Mouse (Mus musculus): ENCODE data around the gene 5730455P16Rik. TPM values are rescaled to one million over a fixed set of nuclear protein-coding genes. Genes with fewer than 3 reads are reported as not detected.
"Not testable (repeated sequence)": the region's sequence is repeated elsewhere in the genome, so short reads cannot be mapped to it uniquely, and the experiment has no call there.

Gene 5730455P16Rik
- polyA plus RNA-seq (2012; rRNA removed), result 27.6 and 30.0 TPM in 2 replicates

- peak within 1 kb of the TSS; percentile 74 for H3K27ac ChIP-seq (ENCODE audit: insufficient read depth, low read length)
- peaks cover 4% of the 10 kb centered on the region; the same call in 1 of the 2 replicates for H3K4me1 ChIP-seq (ENCODE audit: control insufficient read depth, insufficient read depth, low read length)
- H3K4me3 ChIP-seq (ENCODE audit: insufficient read depth, low read length), result peak within 1 kb of the TSS; percentile 91
- TF ChIP-seq POLR2A (IDR thresholded peaks at IDR 0.05; ENCODE audit: extremely low read depth, insufficient read depth, low read length) (peak; percentile 82), CTCF (IDR thresholded peaks at IDR 0.05; ENCODE audit: extremely low read depth, insufficient read depth, low read length) (no peak)
Measured at GRCm38 (mm10) chr11:80377712-80378451, at the start of gene 5730455P16Rik. Gene 5730455P16Rik, minus strand, starts transcription at chr11:80378034.

- not testable (repeated sequence) for H3K4me1 ChIP-seq (ENCODE audit: control insufficient read depth, insufficient read depth, low read length); H3K27ac ChIP-seq (ENCODE audit: insufficient read depth, low read length); H3K4me3 ChIP-seq (ENCODE audit: insufficient read depth, low read length)
Measured at GRCm38 (mm10) chr11:80426029-80426813, 48.4 kb upstream of the 5730455P16Rik start.

- Histone ChIP-seq H3K27ac (ENCODE audit: insufficient read depth, low read length) (no peak overlapping the region), H3K4me3 (ENCODE audit: insufficient read depth, low read length) (no peak overlapping the region), H3K4me1 (ENCODE audit: control insufficient read depth, insufficient read depth, low read length) (peaks cover 2% of the 10 kb centered on the region; the same call in 1 of the 2 replicates)
- no peak for TF ChIP-seq CTCF (IDR thresholded peaks at IDR 0.05; ENCODE audit: extremely low read depth, insufficient read depth, low read length)
- TF ChIP-seq POLR2A (IDR thresholded peaks at IDR 0.05; ENCODE audit: extremely low read depth, insufficient read depth, low read length), result no peak
Measured at GRCm38 (mm10) chr11:80425247-80425778, 47.5 kb upstream of the 5730455P16Rik start.

DNA sequence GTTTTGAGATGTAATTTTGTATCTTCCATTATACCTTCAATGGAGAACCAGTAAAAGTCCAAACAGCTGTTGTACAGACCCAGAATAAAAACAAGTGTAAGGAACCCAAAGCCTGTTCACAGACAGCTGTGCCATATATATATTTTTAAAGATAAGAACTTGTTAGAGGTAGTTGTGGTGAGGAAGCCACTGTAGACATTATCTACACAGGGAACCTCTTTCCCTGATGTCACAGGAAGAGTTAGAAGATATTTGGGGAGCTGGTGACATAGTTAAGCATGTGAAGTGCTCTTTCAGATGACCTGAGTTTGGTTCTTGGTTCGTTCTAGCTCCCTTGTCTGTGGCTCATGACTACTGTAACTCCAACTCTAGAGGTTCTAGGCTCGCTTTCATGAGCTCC is 46.9 kb upstream of the 5730455P16Rik start:
- H3K27ac ChIP-seq (ENCODE audit: insufficient read depth, low read length), result no peak overlapping the region
- TF ChIP-seq POLR2A (IDR thresholded peaks at IDR 0.05; ENCODE audit: extremely low read depth, insufficient read depth, low read length) (no peak), CTCF (IDR thresholded peaks at IDR 0.05; ENCODE audit: extremely low read depth, insufficient read depth, low read length) (no peak)
- H3K4me1 ChIP-seq (ENCODE audit: control insufficient read depth, insufficient read depth, low read length), result no peaks in the 10 kb centered on the region; the same call in 1 of the 2 replicates
- H3K4me3 ChIP-seq (ENCODE audit: insufficient read depth, low read length), result no peak overlapping the region

DNA sequence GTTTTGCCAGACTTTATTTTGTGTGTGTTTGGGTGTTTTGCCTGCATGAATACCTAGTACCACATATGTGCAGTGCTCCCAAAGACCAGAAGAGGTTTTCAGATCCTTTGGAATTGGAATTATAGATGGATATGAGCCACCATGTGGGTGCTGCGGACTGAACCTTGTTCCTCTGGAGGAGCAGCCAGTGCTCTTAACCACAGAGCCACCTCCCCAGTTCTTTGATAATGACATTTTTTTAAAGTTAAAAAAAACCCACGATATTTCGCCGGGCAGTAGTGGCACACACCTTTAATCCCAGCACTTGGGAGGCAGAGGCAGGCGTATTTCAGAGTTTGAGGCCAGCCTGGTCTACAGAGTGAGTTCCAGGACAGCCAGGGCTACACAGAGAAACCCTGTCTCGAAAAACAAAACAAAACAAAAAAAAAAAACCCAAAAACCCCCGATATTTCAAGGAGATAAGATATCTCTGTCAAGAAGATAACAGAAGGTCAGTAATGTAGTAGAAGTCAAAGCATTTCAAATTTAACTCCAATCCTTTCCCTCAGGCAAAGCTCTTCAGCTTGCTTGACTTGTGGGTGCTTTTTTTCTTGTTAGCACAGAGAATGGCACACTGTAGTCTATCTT is 43.7 kb upstream of the 5730455P16Rik start:
- no peak overlapping the region for H3K4me3 ChIP-seq (ENCODE audit: insufficient read depth, low read length)
- H3K27ac ChIP-seq (ENCODE audit: insufficient read depth, low read length), result no peak overlapping the region
- no peaks in the 10 kb centered on the region for H3K4me1 ChIP-seq (ENCODE audit: control insufficient read depth, insufficient read depth, low read length)
- no peak for TF ChIP-seq POLR2A (IDR thresholded peaks at IDR 0.05; ENCODE audit: extremely low read depth, insufficient read depth, low read length)
- TF ChIP-seq CTCF (IDR thresholded peaks at IDR 0.05; ENCODE audit: extremely low read depth, insufficient read depth, low read length), result no peak

DNA sequence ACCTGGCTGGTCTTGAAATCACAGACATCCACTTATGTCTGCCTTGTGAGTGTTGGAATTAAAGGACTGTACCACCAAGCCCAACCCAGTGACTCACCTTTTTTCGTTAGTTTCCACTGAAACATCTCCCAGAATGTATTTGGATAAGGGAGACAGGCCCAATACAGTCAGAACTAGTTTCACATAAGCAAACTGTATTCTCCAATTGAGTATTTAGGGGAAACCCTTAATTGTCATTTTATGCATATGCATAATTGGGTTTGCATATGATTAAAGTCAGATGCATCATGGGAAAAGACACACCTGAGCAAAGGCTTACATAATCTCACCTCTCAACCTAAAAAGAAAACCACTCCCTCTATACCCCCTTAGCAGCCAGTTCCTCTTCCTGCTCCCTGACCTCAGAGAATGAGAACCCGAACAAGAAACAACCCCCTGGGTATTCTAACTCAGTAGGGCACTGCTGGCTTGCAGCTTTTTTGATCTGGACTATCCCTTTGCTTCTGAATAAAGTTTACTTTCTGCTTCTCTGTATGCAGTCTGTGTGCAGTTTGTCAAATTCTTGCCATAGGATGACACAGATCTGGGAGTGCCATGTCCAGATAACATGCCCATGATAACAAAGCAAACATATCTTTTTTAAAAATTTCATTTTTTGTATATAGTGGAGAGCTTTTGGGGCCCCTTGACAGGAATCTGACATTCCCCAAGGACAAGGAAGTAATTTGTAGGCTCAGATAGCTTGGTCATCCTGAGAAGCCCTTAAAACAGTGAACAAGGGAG is 42.6 kb upstream of the 5730455P16Rik start:
- H3K4me3 ChIP-seq (ENCODE audit: insufficient read depth, low read length), result no peak overlapping the region
- H3K4me1 ChIP-seq (ENCODE audit: control insufficient read depth, insufficient read depth, low read length), result no peaks in the 10 kb centered on the region
- TF ChIP-seq CTCF (IDR thresholded peaks at IDR 0.05; ENCODE audit: extremely low read depth, insufficient read depth, low read length), result no peak
- TF ChIP-seq POLR2A (IDR thresholded peaks at IDR 0.05; ENCODE audit: extremely low read depth, insufficient read depth, low read length), result no peak
- H3K27ac ChIP-seq (ENCODE audit: insufficient read depth, low read length), result no peak overlapping the region

DNA sequence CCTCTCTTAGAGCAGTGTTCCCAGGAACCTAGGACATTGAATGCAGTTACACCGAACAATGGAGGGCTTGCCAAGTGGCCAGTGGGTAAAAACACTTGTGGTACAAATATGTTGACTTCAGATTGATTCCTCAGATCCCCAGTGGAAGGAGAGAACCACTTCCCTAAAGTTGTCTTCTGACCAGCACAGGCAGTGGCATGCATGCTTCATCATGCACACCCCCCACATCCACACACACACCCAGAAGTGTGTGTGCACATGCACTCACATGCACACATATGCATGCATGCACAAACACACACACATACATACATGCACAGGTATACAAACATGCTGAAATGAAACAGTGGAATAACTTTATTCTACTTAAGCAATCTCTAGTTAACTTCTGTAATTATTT is 41.9 kb upstream of the 5730455P16Rik start:
- TF ChIP-seq POLR2A (IDR thresholded peaks at IDR 0.05; ENCODE audit: extremely low read depth, insufficient read depth, low read length) (no peak), CTCF (IDR thresholded peaks at IDR 0.05; ENCODE audit: extremely low read depth, insufficient read depth, low read length) (no peak)

GRCm38 (mm10) chr11:80417085-80417484 is 39.3 kb upstream of the 5730455P16Rik start:
- Histone ChIP-seq H3K4me3 (ENCODE audit: insufficient read depth, low read length) (no peak overlapping the region), H3K4me1 (ENCODE audit: control insufficient read depth, insufficient read depth, low read length) (no peaks in the 10 kb centered on the region; the same call in 1 of the 2 replicates), H3K27ac (ENCODE audit: insufficient read depth, low read length) (no peak overlapping the region)
- no peak for TF ChIP-seq POLR2A (IDR thresholded peaks at IDR 0.05; ENCODE audit: extremely low read depth, insufficient read depth, low read length)
- no peak for TF ChIP-seq CTCF (IDR thresholded peaks at IDR 0.05; ENCODE audit: extremely low read depth, insufficient read depth, low read length)

More for the DNA sequence above, 41.9 kb upstream of the 5730455P16Rik start:
- Histone ChIP-seq H3K4me1 (ENCODE audit: control insufficient read depth, insufficient read depth, low read length) (no peaks in the 10 kb centered on the region), H3K27ac (ENCODE audit: insufficient read depth, low read length) (no peak overlapping the region), H3K4me3 (ENCODE audit: insufficient read depth, low read length) (no peak overlapping the region)

GRCm38 (mm10) chr11:80410377-80410776 is 32.5 kb upstream of the 5730455P16Rik start:
- no peak for TF ChIP-seq POLR2A (IDR thresholded peaks at IDR 0.05; ENCODE audit: extremely low read depth, insufficient read depth, low read length)
- no peak for TF ChIP-seq CTCF (IDR thresholded peaks at IDR 0.05; ENCODE audit: extremely low read depth, insufficient read depth, low read length)

DNA sequence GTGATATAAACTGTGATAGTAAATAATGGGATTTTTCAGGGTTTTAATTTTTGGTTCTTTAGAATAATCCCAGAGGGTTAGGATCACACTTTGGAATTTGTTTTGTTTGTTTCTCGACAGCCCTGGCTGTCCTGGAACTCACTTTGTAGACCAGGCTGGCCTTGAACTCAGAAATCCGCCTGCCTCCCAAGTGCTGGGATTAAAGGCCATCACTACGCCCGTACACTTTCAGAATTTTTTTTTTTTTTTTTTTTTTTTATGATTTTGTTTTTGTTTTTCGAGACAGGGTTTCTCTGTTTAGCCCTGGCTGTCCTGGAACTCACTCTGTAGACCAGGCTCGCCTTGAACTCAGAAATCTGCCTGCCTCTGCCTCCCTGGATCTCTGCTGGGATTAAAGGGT is 30.0 kb upstream of the 5730455P16Rik start:
- not testable (repeated sequence) for H3K4me1 ChIP-seq (ENCODE audit: control insufficient read depth, insufficient read depth, low read length); H3K27ac ChIP-seq (ENCODE audit: insufficient read depth, low read length); H3K4me3 ChIP-seq (ENCODE audit: insufficient read depth, low read length)

More at GRCm38 (mm10) chr11:80410377-80410776, 32.5 kb upstream of the 5730455P16Rik start:
- Histone ChIP-seq H3K4me1 (ENCODE audit: control insufficient read depth, insufficient read depth, low read length) (no peaks in the 10 kb centered on the region; the same call in 1 of the 2 replicates), H3K4me3 (ENCODE audit: insufficient read depth, low read length) (no peak overlapping the region), H3K27ac (ENCODE audit: insufficient read depth, low read length) (no peak overlapping the region)
